Mouse (Mus musculus) embryonic facial prominence, embryonic 13.5 days (tissue): Measurements from ENCODE around the gene Mfsd6. TPM values are rescaled to one million over a fixed set of nuclear protein-coding genes. Genes with fewer than 3 reads are reported as not detected.

Experiments
- ATAC-seq: fragments of 200-750 bp; cut with Nextera tagmentation; 2 replicates; pipeline ENCODE4 v1.8.0; 2017; ENCODE audit warnings: low read depth; ENCODE audit not compliant: insufficient number of reproducible peaks, insufficient read depth, low FRiP score, low TSS enrichment
- H3K27ac ChIP-seq: fragments of 300-500 bp; sonication (generic); 2 replicates; pipeline ENCODE4 v1.5.1; 2015; ENCODE audit warnings: moderate library complexity, mild to moderate bottlenecking, inconsistent platforms
- H3K27me3 ChIP-seq: fragments of 300-500 bp; sonication (generic); 2 replicates; pipeline ENCODE4 v1.6.1; 2015; ENCODE audit warnings: mild to moderate bottlenecking, inconsistent platforms
- H3K36me3 ChIP-seq: fragments of 300-500 bp; sonication (generic); 2 replicates; pipeline ENCODE4 v1.6.1; 2015; ENCODE audit warnings: mild to moderate bottlenecking, inconsistent platforms
- H3K4me1 ChIP-seq: fragments of 300-500 bp; sonication (generic); 2 replicates; pipeline ENCODE4 v1.6.1; 2015; ENCODE audit warnings: inconsistent platforms
- H3K4me2 ChIP-seq: fragments of 300-500 bp; sonication (generic); 2 replicates; pipeline ENCODE4 v1.6.1; 2015; ENCODE audit warnings: moderate library complexity, mild to moderate bottlenecking, inconsistent platforms
- H3K4me3 ChIP-seq: fragments of 300-500 bp; sonication (generic); 2 replicates; pipeline ENCODE4 v1.5.1; 2015; ENCODE audit warnings: mild to moderate bottlenecking, inconsistent platforms
- H3K9ac ChIP-seq: fragments of 300-500 bp; sonication (generic); 2 replicates; pipeline ENCODE4 v1.6.1; 2015; ENCODE audit warnings: mild to moderate bottlenecking, inconsistent platforms
- H3K9me3 ChIP-seq: fragments of 300-500 bp; sonication (generic); 2 replicates; pipeline ENCODE4 v1.6.1; 2016; ENCODE audit warnings: inconsistent platforms
- WGBS: fragments of 180-500 bp; shearing (Covaris S2); methylation state at CpG from one replicate; pipeline ENCODE4 v1.1.7; 2015; ENCODE audit warnings: mixed read lengths; 5-methylcytosine and 5-hydroxymethylcytosine counted together
- polyA plus RNA-seq: library from polyadenylated mRNA; unstranded; fragments of >200 nt; fragmentation: Nextera tagmentation; extraction: Ambion mirVana; gene quantifications from 2 replicates; pipeline ENCODE4 v1.2.1, GENCODE M21; 2015

The Mfsd6 gene
- polyA plus RNA-seq, 1 experiment from 2014 or later = 1.6 TPM

GRCm38 (mm10) chr1:52660278-52660677 lies 67.0 kb downstream of the Mfsd6 start:
- Histone ChIP-seq H3K36me3 (no peaks in the 10 kb centered on the region), H3K4me2 (no peak overlapping the region), H3K27me3 (no peaks in the 10 kb centered on the region), H3K4me3 (no peak overlapping the region), H3K27ac (no peak overlapping the region), H3K9me3 (no peaks in the 10 kb centered on the region), H3K4me1 (no peaks in the 10 kb centered on the region), H3K9ac (no peak overlapping the region)
- 59% methylated on average over 2 of the region's 2 CpGs for whole genome bisulfite sequencing
- no peak for ATAC-seq

GRCm38 (mm10) chr1:52658160-52658559 lies 69.1 kb downstream of the Mfsd6 start:
- H3K4me2 ChIP-seq = no peak overlapping the region
- WGBS = 72% methylated on average over 7 of the region's 7 CpGs
- no peaks in the 10 kb centered on the region for H3K36me3 ChIP-seq
- no peaks in the 10 kb centered on the region for H3K4me1 ChIP-seq
- no peaks in the 10 kb centered on the region for H3K9me3 ChIP-seq
- H3K9ac ChIP-seq = no peak overlapping the region
- no peak overlapping the region for H3K4me3 ChIP-seq
- no peaks in the 10 kb centered on the region for H3K27me3 ChIP-seq
- H3K27ac ChIP-seq = no peak overlapping the region
- ATAC-seq = no peak

- 83% methylated on average over 4 of the region's 4 CpGs for WGBS
Measured at GRCm38 (mm10) chr1:52655153-52655552, 72.1 kb downstream of the Mfsd6 start.

GRCm38 (mm10) chr1:52653366-52653765 lies 73.9 kb downstream of the Mfsd6 start:
- Histone ChIP-seq H3K27me3 (no peaks in the 10 kb centered on the region), H3K36me3 (peaks cover 14% of the 10 kb centered on the region), H3K9ac (no peak overlapping the region), H3K4me1 (peaks cover 5% of the 10 kb centered on the region), H3K27ac (no peak overlapping the region), H3K9me3 (no peaks in the 10 kb centered on the region), H3K4me3 (no peak overlapping the region), H3K4me2 (no peak overlapping the region)
- 68% methylated on average over 1 of the region's 1 CpGs for WGBS
- ATAC-seq = no peak

More at GRCm38 (mm10) chr1:52655153-52655552, 72.1 kb downstream of the Mfsd6 start:
- Histone ChIP-seq H3K4me1 (peaks cover 5% of the 10 kb centered on the region; the same call in 1 of the 2 replicates), H3K9me3 (no peaks in the 10 kb centered on the region), H3K36me3 (peaks cover 2% of the 10 kb centered on the region), H3K27ac (no peak overlapping the region), H3K9ac (no peak overlapping the region), H3K4me3 (no peak overlapping the region), H3K27me3 (no peaks in the 10 kb centered on the region), H3K4me2 (no peak overlapping the region)
- ATAC-seq = no peak

GRCm38 (mm10) chr1:52652601-52653253 lies 74.5 kb downstream of the Mfsd6 start:
- H3K9ac ChIP-seq = no peak overlapping the region
- H3K4me3 ChIP-seq = no peak overlapping the region
- no peaks in the 10 kb centered on the region for H3K9me3 ChIP-seq
- peaks cover 5% of the 10 kb centered on the region for H3K4me1 ChIP-seq
- peak; percentile 26; the same call in 1 of the 2 replicates for ATAC-seq
- H3K27ac ChIP-seq = no peak overlapping the region
- WGBS = 30% methylated on average over 3 of the region's 3 CpGs
- H3K4me2 ChIP-seq = no peak overlapping the region
- H3K36me3 ChIP-seq = peaks cover 14% of the 10 kb centered on the region
- no peaks in the 10 kb centered on the region for H3K27me3 ChIP-seq

GRCm38 (mm10) chr1:52650066-52650465 lies 77.2 kb downstream of the Mfsd6 start:
- peaks cover 24% of the 10 kb centered on the region for H3K36me3 ChIP-seq
- no peak for ATAC-seq
- 84% methylated on average over 5 of the region's 5 CpGs for WGBS

GRCm38 (mm10) chr1:52648153-52649027 lies 78.9 kb downstream of the Mfsd6 start:
- Histone ChIP-seq H3K9ac (no peak overlapping the region), H3K4me1 (peaks cover 5% of the 10 kb centered on the region), H3K4me3 (no peak overlapping the region), H3K9me3 (no peaks in the 10 kb centered on the region), H3K4me2 (no peak overlapping the region), H3K27me3 (no peaks in the 10 kb centered on the region), H3K36me3 (peaks cover 24% of the 10 kb centered on the region), H3K27ac (0 out of 2 replicates have a peak overlapping the region, but pooled peaks have one; percentile 22)
- WGBS = 77% methylated on average over 11 of the region's 11 CpGs
- ATAC-seq = no peak

More at GRCm38 (mm10) chr1:52650066-52650465, 77.2 kb downstream of the Mfsd6 start:
- Histone ChIP-seq H3K27ac (no peak overlapping the region), H3K4me3 (no peak overlapping the region), H3K9ac (no peak overlapping the region), H3K4me1 (peaks cover 5% of the 10 kb centered on the region), H3K9me3 (no peaks in the 10 kb centered on the region), H3K27me3 (no peaks in the 10 kb centered on the region), H3K4me2 (no peak overlapping the region)

- WGBS = 84% methylated on average over 4 of the region's 4 CpGs
- no peak for ATAC-seq
Measured at GRCm38 (mm10) chr1:52640736-52641135, 86.5 kb downstream of the Mfsd6 start.

GRCm38 (mm10) chr1:52640266-52640665 lies 87.0 kb downstream of the Mfsd6 start:
- Histone ChIP-seq H3K9ac (no peak overlapping the region), H3K36me3 (peaks cover 34% of the 10 kb centered on the region), H3K4me3 (no peak overlapping the region), H3K4me1 (no peaks in the 10 kb centered on the region), H3K9me3 (no peaks in the 10 kb centered on the region), H3K27me3 (no peaks in the 10 kb centered on the region), H3K4me2 (no peak overlapping the region), H3K27ac (no peak overlapping the region)
- WGBS = 88% methylated on average over 6 of the region's 6 CpGs
- ATAC-seq = no peak

More at GRCm38 (mm10) chr1:52640736-52641135, 86.5 kb downstream of the Mfsd6 start:
- Histone ChIP-seq H3K27ac (no peak overlapping the region), H3K9ac (no peak overlapping the region), H3K4me2 (no peak overlapping the region), H3K36me3 (peaks cover 36% of the 10 kb centered on the region), H3K4me3 (no peak overlapping the region), H3K9me3 (no peaks in the 10 kb centered on the region), H3K27me3 (no peaks in the 10 kb centered on the region), H3K4me1 (no peaks in the 10 kb centered on the region)

- no peak overlapping the region for H3K9ac ChIP-seq
- no peaks in the 10 kb centered on the region for H3K27me3 ChIP-seq
- H3K9me3 ChIP-seq = no peaks in the 10 kb centered on the region
- no peak overlapping the region for H3K27ac ChIP-seq
- no peaks in the 10 kb centered on the region for H3K4me1 ChIP-seq
- ATAC-seq = no peak
- H3K4me2 ChIP-seq = no peak overlapping the region
- no peak overlapping the region for H3K4me3 ChIP-seq
- 76% methylated on average over 7 of the region's 7 CpGs for WGBS
- peaks cover 40% of the 10 kb centered on the region for H3K36me3 ChIP-seq
Measured at GRCm38 (mm10) chr1:52639090-52639489, 88.2 kb downstream of the Mfsd6 start.

- Histone ChIP-seq H3K27me3 (no peaks in the 10 kb centered on the region), H3K9ac (no peak overlapping the region), H3K4me2 (no peak overlapping the region), H3K4me3 (no peak overlapping the region), H3K36me3 (peaks cover 40% of the 10 kb centered on the region), H3K27ac (no peak overlapping the region), H3K4me1 (no peaks in the 10 kb centered on the region), H3K9me3 (no peaks in the 10 kb centered on the region)
- ATAC-seq = 0 out of 2 replicates have a peak, but pooled peaks have one; percentile 56
- 93% methylated on average over 2 of the region's 2 CpGs for WGBS
Measured at GRCm38 (mm10) chr1:52638101-52638500, 89.2 kb downstream of the Mfsd6 start.
